In genomic region chr19:52992880-52993440, GRCm38 (mm10) we compare ENCODE assay signal across 8 mouse cellular contexts. TPM values are rescaled to one million over a fixed set of nuclear protein-coding genes. Genes with fewer than 3 reads are reported as not detected.
A peak's percentile ranks its signal among the peaks of the same experiment; 100 is the strongest.
DNase-seq lines count a peak whose midpoint lies in the region; ATAC-seq and TF ChIP-seq lines count a peak whose summit lies in the region.

No protein-coding gene starts in this region.

- no peak overlapping the region for H3K9ac ChIP-seq in embryonic facial prominence, embryonic 13.5 days
- H3K9ac ChIP-seq in intestine, embryonic 14.5 days (ENCODE audit: low read length): no peak overlapping the region
- no peak overlapping the region for H3K9ac ChIP-seq in midbrain, embryonic 16.5 days (ENCODE audit: low read depth, low read length)

- H3K36me3 ChIP-seq in E14TG2a.4 (ENCODE audit: insufficient read depth, low read length): peaks cover 73% of the 10 kb centered on the region
- peaks cover 71% of the 10 kb centered on the region for H3K36me3 ChIP-seq in embryonic facial prominence, embryonic 13.5 days
- peaks cover 62% of the 10 kb centered on the region for H3K36me3 ChIP-seq in intestine, embryonic 14.5 days (ENCODE audit: control insufficient read depth, insufficient read depth, low read length)
- peaks cover 21% of the 10 kb centered on the region for H3K36me3 ChIP-seq in midbrain, embryonic 16.5 days (ENCODE audit: control insufficient read depth, insufficient read depth, low read length)

- ATAC-seq in cerebellum, adult (ENCODE audit: insufficient number of reproducible peaks, low FRiP score, low TSS enrichment): no peak
- ATAC-seq in embryonic facial prominence, embryonic 13.5 days (ENCODE audit: insufficient number of reproducible peaks, insufficient read depth, low FRiP score, low TSS enrichment, low read depth): peak; percentile 15; the same call in 1 of the 2 replicates
- ATAC-seq in intestine, embryonic 14.5 days (replicated peaks; ENCODE audit: low FRiP score, low TSS enrichment, low read depth): peak; percentile 68
- peak; percentile 71; the same call in 1 of the 2 replicates for ATAC-seq in midbrain, embryonic 16.5 days
- ATAC-seq in erythroid progenitor cell, adult 5-6 weeks (replicated peaks; ENCODE audit: low FRiP score, poor library complexity, severe bottlenecking): no peak

- H3K4me3 ChIP-seq in E14TG2a.4 (replicated peaks; ENCODE audit: low read length): no peak overlapping the region
- no peak overlapping the region for H3K4me3 ChIP-seq in embryonic facial prominence, embryonic 13.5 days
- H3K4me3 ChIP-seq in intestine, embryonic 14.5 days (ENCODE audit: low read depth, low read length): no peak overlapping the region
- H3K4me3 ChIP-seq in midbrain, embryonic 16.5 days (ENCODE audit: low read depth, low read length): no peak overlapping the region

- peaks cover 30% of the 10 kb centered on the region for H3K4me1 ChIP-seq in E14TG2a.4 (replicated peaks; ENCODE audit: low read depth, low read length)
- H3K4me1 ChIP-seq in embryonic facial prominence, embryonic 13.5 days: no peaks in the 10 kb centered on the region
- no peaks in the 10 kb centered on the region for H3K4me1 ChIP-seq in intestine, embryonic 14.5 days (replicated peaks; ENCODE audit: control insufficient read depth, insufficient read depth, low read length)
- no peaks in the 10 kb centered on the region for H3K4me1 ChIP-seq in midbrain, embryonic 16.5 days (ENCODE audit: control insufficient read depth, insufficient read depth, low read length)

- no peak overlapping the region for H3K4me2 ChIP-seq in embryonic facial prominence, embryonic 13.5 days
- H3K4me2 ChIP-seq in intestine, embryonic 14.5 days (ENCODE audit: low read length): no peak overlapping the region
- no peak overlapping the region for H3K4me2 ChIP-seq in midbrain, embryonic 16.5 days (ENCODE audit: low read length)

- no peak overlapping the region for H3K27ac ChIP-seq in embryonic facial prominence, embryonic 13.5 days
- no peak overlapping the region for H3K27ac ChIP-seq in intestine, embryonic 14.5 days (ENCODE audit: low read depth)
- no peak overlapping the region for H3K27ac ChIP-seq in midbrain, embryonic 16.5 days (ENCODE audit: low read length)

- peak; percentile 75 to 76 for DNase-seq in cerebellum, postnatal 10 days
- DNase-seq in intestine, embryonic 14.5 days (ENCODE audit: low spot score): no peak
- peak; percentile 36 for DNase-seq in left cerebral cortex, postnatal 4 days

- peak; percentile 46 for TF ChIP-seq CTCF in E14TG2a.4 (conservative IDR thresholded peaks at IDR 0.05; ENCODE audit: low read length)

- H3K27me3 ChIP-seq in E14TG2a.4 (ENCODE audit: insufficient read depth, low read length): no peaks in the 10 kb centered on the region
- no peaks in the 10 kb centered on the region for H3K27me3 ChIP-seq in embryonic facial prominence, embryonic 13.5 days
- no peaks in the 10 kb centered on the region for H3K27me3 ChIP-seq in intestine, embryonic 14.5 days (replicated peaks; ENCODE audit: control insufficient read depth, insufficient read depth, low read length)
- H3K27me3 ChIP-seq in midbrain, embryonic 16.5 days (ENCODE audit: control insufficient read depth, insufficient read depth, low read depth, low read length): no peaks in the 10 kb centered on the region

- no peaks in the 10 kb centered on the region for H3K9me3 ChIP-seq in E14TG2a.4 (ENCODE audit: low read length)
- H3K9me3 ChIP-seq in embryonic facial prominence, embryonic 13.5 days: no peaks in the 10 kb centered on the region
- H3K9me3 ChIP-seq in intestine, embryonic 14.5 days (ENCODE audit: control insufficient read depth, low read length): no peaks in the 10 kb centered on the region
- H3K9me3 ChIP-seq in midbrain, embryonic 16.5 days (replicated peaks; ENCODE audit: control insufficient read depth, low read length, poor library complexity, severe bottlenecking): no peaks in the 10 kb centered on the region

- intact Hi-C loops in left cerebral cortex, postnatal 4 days (cut with DNase I): no loop called here

- 74% methylated on average over 11 of the region's 11 CpGs for WGBS in embryonic facial prominence, embryonic 13.5 days
- WGBS in intestine, embryonic 14.5 days: 76% methylated on average over 11 of the region's 11 CpGs
- WGBS in midbrain, embryonic 16.5 days: 75% methylated on average over 11 of the region's 11 CpGs

RNA-seq across cellular contexts. Expression of gene Xpnpep1, which starts 47.1 kb away (rescaled TPM):
- polyA plus RNA-seq in embryonic facial prominence, embryonic 13.5 days (2015; fragmentation: Nextera tagmentation; extraction: Ambion mirVana): 134 and 146 TPM in 2 replicates
- 185 and 189 TPM in 2 replicates for polyA plus RNA-seq in intestine, embryonic 14.5 days (2014; fragmentation: Nextera tagmentation; extraction: Ambion mirVana)
- total RNA-seq in left cerebral cortex, postnatal 4 days (2021): 100 to 1,000 TPM; 123 to 124 TPM
- polyA plus RNA-seq in midbrain, embryonic 16.5 days (2015; fragmentation: Nextera tagmentation; extraction: Ambion mirVana): 114 and 132 TPM in 2 replicates
- total RNA-seq in erythroid progenitor cell, adult 5-6 weeks (2015; ENCODE audit: low replicate concordance): 36.4 and 45.7 TPM in 2 replicates
- total RNA-seq in erythroid progenitor cell, adult 5-6 weeks (2017; ENCODE audit: low replicate concordance): 27.3 and 49.2 TPM in 2 replicates

Comparison
In these comparisons a context has a peak if more than half of its experiments do, and no peak if none do; other contexts are left out.
1. ATAC-seq: peak in embryonic facial prominence, embryonic 13.5 days (single experiment), intestine, embryonic 14.5 days (single experiment) and midbrain, embryonic 16.5 days (single experiment); none in cerebellum, adult (single experiment) and erythroid progenitor cell, adult 5-6 weeks (single experiment).